Mouse (Mus musculus) heart, adult 2 months (tissue): ENCODE measurements around the gene Nfkbil1.

Experiments
- CTCF ChIP-seq: fragments of 200-600 bp; IDR thresholded peaks from 2 replicates; pipeline ENCODE4 v1.8.1; 2022; ENCODE audit warnings: antibody characterized with exemption, mild to moderate bottlenecking, moderate library complexity
- EP300 ChIP-seq: fragments of 200-500 bp; IDR thresholded peaks from 2 replicates; pipeline ENCODE4 v1.6.1; 2011; ENCODE audit warnings: low read depth, low read length, control low read depth; ENCODE audit not compliant: insufficient read depth
- POLR2A ChIP-seq: fragments of 200-500 bp; IDR thresholded peaks from 2 replicates; pipeline ENCODE4 v1.6.1; 2011; ENCODE audit warnings: mild to moderate bottlenecking, low read depth, low read length, control low read depth; ENCODE audit not compliant: insufficient read depth

- TF ChIP-seq EP300: no peak
- no peak for TF ChIP-seq POLR2A
- TF ChIP-seq CTCF: 0 out of 2 replicates have a peak, but pooled peaks have one; percentile 9
Observed at GRCm38 (mm10) chr17:35278957-35279688, 43.5 kb upstream of the Nfkbil1 start.
